Mouse (Mus musculus) hindbrain, postnatal 0 days (tissue): ENCODE results near the gene Asic1. TPM values are rescaled to one million over a fixed set of nuclear protein-coding genes. Genes with fewer than 3 reads are reported as not detected.

ENCODE experiments used
- ATAC-seq: fragments of 200-750 bp; cut with Nextera tagmentation; 2 replicates; pipeline ENCODE4 v1.8.0; 2017; ENCODE audit warnings: mild to moderate bottlenecking, moderate TSS enrichment, moderate library complexity
- DNase-seq: peaks from one replicate; pipeline ENCODE4 v3.0.0-alpha.2; 2015; ENCODE audit warnings: low spot score
- H3K27ac ChIP-seq: fragments of 300-500 bp; sonication (generic); 2 replicates; pipeline ENCODE4 v1.5.1; 2014; ENCODE audit warnings: mild to moderate bottlenecking
- H3K27me3 ChIP-seq: fragments of 300-500 bp; sonication (generic); 2 replicates; pipeline ENCODE4 v1.6.1; 2014; ENCODE audit warnings: low read length, mixed read lengths; ENCODE audit not compliant: insufficient read depth
- H3K36me3 ChIP-seq: fragments of 300-500 bp; sonication (generic); 2 replicates; pipeline ENCODE4 v1.6.1; 2014; ENCODE audit warnings: low read length, mixed read lengths; ENCODE audit not compliant: insufficient read depth
- H3K4me1 ChIP-seq: fragments of 300-500 bp; sonication (generic); 2 replicates; pipeline ENCODE4 v1.6.1; 2014; ENCODE audit warnings: antibody characterized with exemption, low read length, mixed read lengths; ENCODE audit not compliant: insufficient read depth
- H3K4me2 ChIP-seq: fragments of 300-500 bp; sonication (generic); 2 replicates; pipeline ENCODE4 v1.6.1; 2014; ENCODE audit warnings: low read depth, mild to moderate bottlenecking, low read length, moderate library complexity, mixed read lengths
- H3K4me3 ChIP-seq: fragments of 300-500 bp; sonication (generic); 2 replicates; pipeline ENCODE4 v1.5.1; 2014; ENCODE audit warnings: low read length
- H3K9ac ChIP-seq: fragments of 300-500 bp; sonication (generic); replicated peaks from 2 replicates; pipeline ENCODE4 v1.6.1; 2014; ENCODE audit warnings: mild to moderate bottlenecking, low read length, moderate library complexity, mixed read lengths
- H3K9me3 ChIP-seq: fragments of 300-500 bp; sonication (generic); 2 replicates; pipeline ENCODE4 v1.6.1; 2016; ENCODE audit warnings: low read length, mixed read lengths
- CTCF ChIP-seq: IDR thresholded peaks from 2 replicates; pipeline ENCODE4 v1.5.1; 2016; ENCODE audit warnings: antibody characterized with exemption, control low read depth, low read depth
- WGBS: fragments of 180-500 bp; shearing (Covaris S2); extraction: QIAGEN DNeasy Blood & Tissue Kit; methylation state at CpG from one replicate; pipeline ENCODE4 v1.1.7; 2014; 5-methylcytosine and 5-hydroxymethylcytosine counted together
- polyA plus RNA-seq: library from polyadenylated mRNA; unstranded; fragments of >200 nt; fragmentation: Nextera tagmentation; extraction: Ambion mirVana; gene quantifications from 2 replicates; pipeline ENCODE4 v1.2.1, GENCODE M21; 2015
- total RNA-seq: library from RNA; depleted of rRNA; stranded (reverse); fragments of >200 nt; gene quantifications from 2 replicates; pipeline ENCODE4 v1.2.3, GENCODE M21; 2014

Asic1 gene
- total and polyA plus RNA-seq, 2 experiments from 2014 or later = 37.1 to 143 TPM

DNA sequence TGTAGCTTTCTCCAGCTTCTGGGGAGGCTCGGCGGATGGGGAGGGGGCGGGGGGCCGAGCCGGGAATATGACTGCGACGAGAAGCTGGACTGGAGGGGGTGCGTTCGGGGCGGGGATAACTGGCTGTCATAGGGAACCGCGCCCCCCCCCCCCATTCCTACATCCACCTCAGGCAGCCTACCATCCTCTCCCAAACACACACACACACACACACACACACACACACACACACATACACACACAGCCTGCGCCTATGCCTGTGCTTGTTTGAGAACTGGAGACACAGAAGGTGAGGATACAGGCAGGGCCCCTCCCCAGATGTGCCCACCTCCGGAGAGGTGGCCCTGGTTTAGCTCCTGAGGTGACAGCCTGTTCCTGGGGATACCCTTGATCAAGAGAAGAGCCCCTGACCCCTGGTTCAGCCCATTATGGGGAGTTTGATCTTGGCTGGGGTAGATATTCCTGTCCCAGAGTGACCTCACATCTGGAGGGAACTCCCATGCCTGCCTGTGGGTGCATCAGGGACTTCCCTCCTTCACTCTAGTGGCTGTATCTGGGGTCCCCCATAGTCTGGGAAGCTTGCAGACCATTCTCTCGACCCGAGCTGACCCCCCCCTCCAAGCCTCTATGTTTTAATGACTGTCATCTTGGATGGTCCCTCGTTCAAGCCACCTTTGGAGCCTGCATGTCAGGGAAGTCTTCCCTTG, 949 bp downstream of the Asic1 start:
- Histone ChIP-seq H3K36me3 (no peaks in the 10 kb centered on the region), H3K9me3 (no peaks in the 10 kb centered on the region), H3K4me1 (peaks cover 32% of the 10 kb centered on the region), H3K27ac (peak overlapping the region; percentile 87), H3K27me3 (no peaks in the 10 kb centered on the region), H3K4me3 (peak overlapping the region; percentile 78), H3K4me2 (peak overlapping the region; percentile 80), H3K9ac (peak overlapping the region; percentile 97)
- no peak for TF ChIP-seq CTCF
- ATAC-seq (peak; percentile 44; the same call in 1 of the 2 replicates), DNase-seq (peak; percentile 51)
- 11% methylated on average over 17 of the region's 17 CpGs for WGBS

DNA sequence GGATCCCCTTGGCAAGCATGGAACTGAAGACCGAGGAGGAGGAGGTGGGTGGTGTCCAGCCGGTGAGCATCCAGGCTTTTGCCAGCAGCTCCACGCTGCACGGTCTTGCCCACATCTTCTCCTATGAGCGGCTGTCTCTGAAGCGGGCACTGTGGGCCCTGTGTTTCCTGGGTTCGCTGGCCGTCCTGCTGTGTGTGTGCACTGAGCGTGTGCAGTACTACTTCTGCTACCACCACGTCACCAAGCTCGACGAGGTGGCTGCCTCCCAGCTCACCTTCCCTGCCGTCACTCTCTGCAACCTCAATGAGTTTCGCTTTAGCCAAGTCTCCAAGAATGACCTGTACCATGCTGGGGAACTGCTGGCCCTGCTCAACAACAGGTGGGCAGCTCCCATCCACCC, 1.6 kb downstream of the Asic1 start:
- 54% methylated on average over 14 of the region's 14 CpGs for WGBS
- Histone ChIP-seq H3K36me3 (no peaks in the 10 kb centered on the region), H3K9ac (peak overlapping the region; percentile 97), H3K4me1 (peaks cover 33% of the 10 kb centered on the region), H3K4me2 (peak overlapping the region; percentile 80), H3K9me3 (no peaks in the 10 kb centered on the region), H3K27me3 (no peaks in the 10 kb centered on the region), H3K4me3 (peak overlapping the region; percentile 78), H3K27ac (no peak overlapping the region)
- no peak for TF ChIP-seq CTCF
- ATAC-seq (no peak), DNase-seq (no peak)

DNA sequence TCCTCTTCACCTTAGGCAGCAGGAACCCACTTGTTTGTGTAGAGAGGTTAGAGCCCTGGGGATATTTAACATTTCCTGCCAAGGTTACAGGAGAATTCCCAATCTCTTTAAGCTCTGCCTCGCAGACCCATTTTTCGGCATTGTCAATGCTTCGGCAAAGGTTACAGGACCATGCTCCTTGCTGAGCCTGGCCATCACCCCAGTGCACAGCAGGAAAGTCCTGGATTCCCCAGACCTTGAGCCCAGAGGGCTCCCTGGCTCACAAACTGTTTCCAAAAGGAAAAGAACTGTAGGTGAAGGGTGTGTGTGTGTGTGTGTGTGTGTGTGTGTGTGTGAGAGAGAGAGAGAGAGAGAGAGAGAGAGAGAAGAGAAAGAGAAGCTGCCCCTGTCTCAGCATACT, 4.7 kb downstream of the Asic1 start:
- Histone ChIP-seq H3K36me3 (no peaks in the 10 kb centered on the region), H3K4me2 (peak overlapping the region; percentile 27), H3K4me1 (peaks cover 36% of the 10 kb centered on the region), H3K9me3 (no peaks in the 10 kb centered on the region), H3K9ac (no peak overlapping the region), H3K27ac (no peak overlapping the region), H3K4me3 (no peak overlapping the region), H3K27me3 (no peaks in the 10 kb centered on the region)
- no peak for ATAC-seq
- no peak for TF ChIP-seq CTCF
- 49% methylated on average over 3 of the region's 3 CpGs for WGBS
- no peak for DNase-seq

DNA sequence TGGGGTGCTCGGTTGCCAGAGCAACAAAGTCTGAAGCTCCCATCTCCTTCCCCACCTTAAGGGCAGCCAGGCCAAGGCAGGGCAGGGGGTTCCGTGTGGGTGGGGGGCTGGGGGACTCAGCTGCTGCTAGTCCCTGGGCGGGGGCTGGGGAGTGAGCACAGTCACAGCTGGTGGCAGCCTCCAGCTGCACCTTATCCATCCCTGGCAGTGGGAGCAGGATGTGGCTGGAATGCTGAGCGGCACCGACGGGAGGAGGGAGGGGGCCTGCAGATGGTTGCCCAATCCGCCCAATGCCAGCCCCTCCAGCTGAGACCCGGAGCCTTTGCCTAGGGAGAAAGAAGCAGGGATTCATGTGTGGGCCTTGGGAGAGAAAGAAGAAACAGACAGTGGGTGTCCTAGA, 6.9 kb downstream of the Asic1 start:
- no peak for TF ChIP-seq CTCF
- peak; percentile 70 for DNase-seq
- H3K4me3 ChIP-seq = no peak overlapping the region

DNA sequence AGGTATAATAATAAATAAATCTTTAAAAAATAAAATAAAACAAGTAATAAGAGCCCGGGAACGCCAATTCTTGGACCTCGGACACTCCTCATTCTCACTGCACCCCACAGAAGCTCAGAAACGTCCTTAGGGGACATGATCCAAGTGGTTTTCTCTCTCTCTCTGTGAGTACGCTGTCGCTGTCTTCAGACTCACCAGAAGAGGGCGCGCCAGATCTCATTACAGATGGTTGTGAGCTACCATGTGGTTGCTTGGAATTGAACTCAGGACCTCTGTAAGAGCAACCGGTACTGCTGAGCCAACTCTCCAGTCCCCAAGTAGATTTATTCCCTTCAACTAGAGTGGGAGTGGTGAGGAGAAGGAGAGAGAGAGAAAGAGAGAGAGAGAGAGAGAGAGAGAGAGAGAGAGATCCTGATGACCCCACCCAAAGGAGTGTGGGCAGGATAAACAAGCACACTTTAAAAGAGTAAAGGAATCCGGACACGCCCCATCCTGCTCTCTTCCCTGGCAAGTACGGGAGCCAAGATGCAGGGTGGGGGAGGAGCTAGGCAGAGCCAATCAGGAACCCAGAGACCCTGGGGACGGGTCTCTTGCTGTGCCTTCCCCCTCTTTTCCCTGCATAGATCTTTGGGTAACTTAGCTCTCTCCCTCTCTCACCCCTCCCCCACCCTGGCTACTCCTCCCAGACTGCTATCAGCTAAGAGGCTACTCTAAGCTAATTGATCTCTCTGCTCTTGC, 8.1 kb downstream of the Asic1 start:
- no peaks in the 10 kb centered on the region for H3K27me3 ChIP-seq
- DNase-seq (peak; percentile 49), ATAC-seq (no peak)
- no peak overlapping the region for H3K4me3 ChIP-seq
- 15% methylated on average over 13 of the region's 13 CpGs for WGBS
- TF ChIP-seq CTCF = peak; percentile 54
- H3K4me2 ChIP-seq = no peak overlapping the region
- H3K36me3 ChIP-seq = no peaks in the 10 kb centered on the region
- H3K27ac ChIP-seq = no peak overlapping the region
- no peaks in the 10 kb centered on the region for H3K9me3 ChIP-seq
- peaks cover 21% of the 10 kb centered on the region for H3K4me1 ChIP-seq
- H3K9ac ChIP-seq = no peak overlapping the region

More for the DNA sequence above, 6.9 kb downstream of the Asic1 start:
- peak; percentile 72 for ATAC-seq
- H3K27ac ChIP-seq = peak overlapping the region; percentile 67
- peaks cover 27% of the 10 kb centered on the region for H3K4me1 ChIP-seq
- H3K4me2 ChIP-seq = peak overlapping the region; percentile 31
- no peaks in the 10 kb centered on the region for H3K9me3 ChIP-seq
- H3K36me3 ChIP-seq = no peaks in the 10 kb centered on the region
- 21% methylated on average over 8 of the region's 8 CpGs for WGBS
- peak overlapping the region; percentile 13; the same call in 1 of the 2 replicates for H3K9ac ChIP-seq
- H3K27me3 ChIP-seq = no peaks in the 10 kb centered on the region

DNA sequence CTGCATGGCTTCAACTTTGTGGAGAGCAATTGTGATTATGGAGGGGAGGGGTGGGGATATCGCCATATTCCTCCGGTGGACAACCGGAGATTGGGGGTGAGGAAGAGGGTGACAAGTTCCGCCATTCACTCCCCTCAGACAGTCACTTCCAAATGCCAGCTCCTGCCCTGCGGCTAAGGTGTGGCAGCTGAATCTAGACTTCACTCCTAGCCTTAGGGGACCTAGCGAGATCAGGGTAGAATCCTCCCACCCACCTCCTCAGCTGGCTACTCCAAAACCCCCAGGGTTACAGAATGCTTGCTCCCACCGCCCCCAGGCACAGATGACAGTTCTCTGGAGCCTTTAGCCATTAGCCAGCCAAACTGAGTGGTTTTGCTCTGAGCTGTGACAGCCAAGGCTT, 8.8 kb downstream of the Asic1 start:
- 66% methylated on average over 7 of the region's 7 CpGs for WGBS
- no peak overlapping the region for H3K4me2 ChIP-seq
- H3K27ac ChIP-seq = no peak overlapping the region

More for the DNA sequence above, 8.8 kb downstream of the Asic1 start:
- no peak for ATAC-seq
- H3K4me3 ChIP-seq = no peak overlapping the region
- H3K27me3 ChIP-seq = no peaks in the 10 kb centered on the region
- TF ChIP-seq CTCF = no peak
- H3K36me3 ChIP-seq = no peaks in the 10 kb centered on the region
- peaks cover 21% of the 10 kb centered on the region for H3K4me1 ChIP-seq
- no peak overlapping the region for H3K9ac ChIP-seq
- DNase-seq = no peak
- no peaks in the 10 kb centered on the region for H3K9me3 ChIP-seq
